Comparison of ENCODE assay signal across 8 mouse cellular contexts in genomic region chr9:41073196-41074009, GRCm38 (mm10).
DNase-seq lines count a peak whose midpoint lies in the region; ATAC-seq and TF ChIP-seq lines count a peak whose summit lies in the region.

No protein-coding gene starts in this region.

- peak; percentile 99 for DNase-seq in 416B (ENCODE audit: low read depth)
- peak; percentile 89 for DNase-seq in CD4-positive, CD25-positive, alpha-beta regulatory T cell, adult 2 months (ENCODE audit: low read depth, low spot score)
- DNase-seq in heart, postnatal 0 days (ENCODE audit: low spot score) = no peak
- DNase-seq in naive thymus-derived CD4-positive, alpha-beta T cell, adult 2 months (ENCODE audit: low read depth) = peak; percentile 90
- DNase-seq in adrenal gland, postnatal 14 days = no peak
- DNase-seq in right cerebral cortex, postnatal 4 days = no peak
- DNase-seq in frontal cortex, postnatal 14 days (ENCODE audit: low spot score in 2 of 2) = no peak

- no peaks in the 10 kb centered on the region for H3K27me3 ChIP-seq in heart, postnatal 0 days (ENCODE audit: control insufficient read depth, insufficient read depth, low read length)
- H3K27me3 ChIP-seq in neural tube, embryonic 15.5 days (replicated peaks) = no peaks in the 10 kb centered on the region

- no peak for TF ChIP-seq EP300 in heart, postnatal 0 days (IDR thresholded peaks at IDR 0.05; ENCODE audit: low read depth)

- peak overlapping the region; percentile 35; the same call in 1 of the 2 replicates for H3K27ac ChIP-seq in heart, postnatal 0 days (ENCODE audit: low read depth)
- H3K27ac ChIP-seq in neural tube, embryonic 15.5 days (replicated peaks) = no peak overlapping the region

- H3K9ac ChIP-seq in heart, postnatal 0 days (replicated peaks; ENCODE audit: low read depth, low read length) = no peak overlapping the region
- no peak overlapping the region for H3K9ac ChIP-seq in neural tube, embryonic 15.5 days (replicated peaks)

- ATAC-seq in heart, postnatal 0 days (ENCODE audit: insufficient read depth, low read depth) = no peak
- no peak for ATAC-seq in neural tube, embryonic 15.5 days (ENCODE audit: low FRiP score)

- no peaks in the 10 kb centered on the region for H3K9me3 ChIP-seq in heart, postnatal 0 days (replicated peaks; ENCODE audit: control insufficient read depth, low read length)
- no peaks in the 10 kb centered on the region for H3K9me3 ChIP-seq in neural tube, embryonic 15.5 days (replicated peaks)

- H3K4me3 ChIP-seq in heart, postnatal 0 days (ENCODE audit: low read depth, low read length) = no peak overlapping the region
- H3K4me3 ChIP-seq in neural tube, embryonic 15.5 days (replicated peaks) = no peak overlapping the region

- WGBS in heart, postnatal 0 days = 57% methylated on average over 19 of the region's 19 CpGs
- 93% methylated on average over 19 of the region's 19 CpGs for WGBS in neural tube, embryonic 15.5 days

- peaks cover 4% of the 10 kb centered on the region for H3K4me1 ChIP-seq in heart, postnatal 0 days (ENCODE audit: control insufficient read depth, insufficient read depth)
- H3K4me1 ChIP-seq in neural tube, embryonic 15.5 days = peaks cover 32% of the 10 kb centered on the region

- no peaks in the 10 kb centered on the region for H3K36me3 ChIP-seq in heart, postnatal 0 days (replicated peaks; ENCODE audit: control insufficient read depth, insufficient read depth, low read length)
- H3K36me3 ChIP-seq in neural tube, embryonic 15.5 days = no peaks in the 10 kb centered on the region

- no peak for TF ChIP-seq CTCF in heart, postnatal 0 days (IDR thresholded peaks at IDR 0.05; ENCODE audit: low read depth)

- peak overlapping the region; percentile 5; the same call in 1 of the 2 replicates for H3K4me2 ChIP-seq in heart, postnatal 0 days (ENCODE audit: low read depth, low read length)
- H3K4me2 ChIP-seq in neural tube, embryonic 15.5 days = no peak overlapping the region

Comparison
In these comparisons a context has a peak if more than half of its experiments do, and no peak if none do; other contexts are left out.
1. DNase-seq: peak in 416B (single experiment), CD4-positive, CD25-positive, alpha-beta regulatory T cell, adult 2 months (single experiment) and naive thymus-derived CD4-positive, alpha-beta T cell, adult 2 months (single experiment); none in heart, postnatal 0 days (single experiment), adrenal gland, postnatal 14 days (single experiment), right cerebral cortex, postnatal 4 days (single experiment) and frontal cortex, postnatal 14 days (0 of 2).